Mouse (Mus musculus): ENCODE results near the gene Scube1.

GRCm38 (mm10) chr15:83593189-83593585, 131.6 kb downstream of the Scube1 start:
- TF ChIP-seq CTCF (IDR thresholded peaks at IDR 0.05; ENCODE audit: low read depth) (0 out of 2 replicates have a peak, but pooled peaks have one; percentile 1), EP300 (IDR thresholded peaks at IDR 0.05; ENCODE audit: low read depth) (no peak)
